Mouse (Mus musculus) lung, embryonic 14.5 days (tissue): ENCODE data around the gene Rab11fip4. TPM values are rescaled to one million over a fixed set of nuclear protein-coding genes. Genes with fewer than 3 reads are reported as not detected.
A peak's percentile ranks its signal among the peaks of the same experiment; 100 is the strongest.
"Not testable (repeated sequence)": the region's sequence is repeated elsewhere in the genome, so short reads cannot be mapped to it uniquely, and the experiment has no call there.

ENCODE experiments used
- ATAC-seq: fragments of 200-750 bp; cut with Nextera tagmentation; 2 replicates; pipeline ENCODE4 v1.8.0; 2017; ENCODE audit warnings: mild to moderate bottlenecking, moderate TSS enrichment, moderate library complexity; ENCODE audit not compliant: insufficient read depth
- DNase-seq: peaks from one replicate; pipeline ENCODE4 v3.0.0-alpha.2; 2015
- H3K27ac ChIP-seq: fragments of 300-500 bp; sonication (generic); 2 replicates; pipeline ENCODE4 v1.5.1; 2014; ENCODE audit warnings: low read depth, mild to moderate bottlenecking, moderate library complexity
- H3K27me3 ChIP-seq: fragments of 300-500 bp; sonication (generic); 2 replicates; pipeline ENCODE4 v1.6.1; 2014; ENCODE audit warnings: low read length, control low read depth; ENCODE audit not compliant: insufficient read depth
- H3K36me3 ChIP-seq: fragments of 300-500 bp; sonication (generic); 2 replicates; pipeline ENCODE4 v1.6.1; 2014; ENCODE audit warnings: control low read depth; ENCODE audit not compliant: insufficient read depth
- H3K4me1 ChIP-seq: fragments of 300-500 bp; sonication (generic); 2 replicates; pipeline ENCODE4 v1.6.1; 2014; ENCODE audit warnings: antibody characterized with exemption, control low read depth; ENCODE audit not compliant: insufficient read depth
- H3K4me2 ChIP-seq: fragments of 300-500 bp; sonication (generic); 2 replicates; pipeline ENCODE4 v1.6.1; 2014; ENCODE audit warnings: mild to moderate bottlenecking
- H3K4me3 ChIP-seq: fragments of 300-500 bp; sonication (generic); 2 replicates; pipeline ENCODE4 v1.5.1; 2014; ENCODE audit warnings: low read depth, low read length
- H3K9ac ChIP-seq: fragments of 300-500 bp; sonication (generic); 2 replicates; pipeline ENCODE4 v1.6.1; 2014
- H3K9me3 ChIP-seq: fragments of 300-500 bp; sonication (generic); 2 replicates; pipeline ENCODE4 v1.6.1; 2016; ENCODE audit warnings: low read depth, low read length, control low read depth
- CTCF ChIP-seq: IDR thresholded peaks from 2 replicates; pipeline ENCODE4 v1.5.1; 2016; ENCODE audit warnings: antibody characterized with exemption, low read depth
- WGBS: fragments of 180-500 bp; shearing (Covaris S2); extraction: QIAGEN DNeasy Blood & Tissue Kit; methylation state at CpG from one replicate; pipeline ENCODE4 v1.1.7; 2014; 5-methylcytosine and 5-hydroxymethylcytosine counted together
- polyA plus RNA-seq: library from polyadenylated mRNA; unstranded; fragments of >200 nt; fragmentation: Nextera tagmentation; extraction: Ambion mirVana; gene quantifications from 2 replicates; pipeline ENCODE4 v1.2.1, GENCODE M21; 2014

Rab11fip4 gene
- polyA plus RNA-seq, 1 experiment from 2014 or later: 2.3 TPM

- Histone ChIP-seq H3K9me3 (no peaks in the 10 kb centered on the region), H3K4me2 (no peak overlapping the region), H3K4me1 (no peaks in the 10 kb centered on the region), H3K36me3 (no peaks in the 10 kb centered on the region), H3K9ac (no peak overlapping the region), H3K27me3 (no peaks in the 10 kb centered on the region), H3K4me3 (no peak overlapping the region), H3K27ac (no peak overlapping the region)
- DNase-seq (no peak), ATAC-seq (no peak)
- TF ChIP-seq CTCF: no peak
- 84% methylated on average over 11 of the region's 11 CpGs for WGBS
Observed at GRCm38 (mm10) chr11:79685109-79685508, 94.1 kb downstream of the Rab11fip4 start.

GRCm38 (mm10) chr11:79686501-79687121, 95.6 kb downstream of the Rab11fip4 start:
- H3K4me2 ChIP-seq: no peak overlapping the region
- H3K9me3 ChIP-seq: no peaks in the 10 kb centered on the region
- H3K27ac ChIP-seq: no peak overlapping the region
- no peaks in the 10 kb centered on the region for H3K4me1 ChIP-seq
- H3K9ac ChIP-seq: no peak overlapping the region
- H3K36me3 ChIP-seq: no peaks in the 10 kb centered on the region
- H3K27me3 ChIP-seq: no peaks in the 10 kb centered on the region
- ATAC-seq (peak; percentile 81), DNase-seq (peak; percentile 97)
- 65% methylated on average over 26 of the region's 26 CpGs for WGBS
- peak; percentile 95 for TF ChIP-seq CTCF
- H3K4me3 ChIP-seq: no peak overlapping the region

GRCm38 (mm10) chr11:79689916-79690315, 98.9 kb downstream of the Rab11fip4 start:
- 75% methylated on average over 1 of the region's 1 CpGs for WGBS

GRCm38 (mm10) chr11:79691513-79691912, 100.5 kb downstream of the Rab11fip4 start:
- no peaks in the 10 kb centered on the region for H3K27me3 ChIP-seq
- 84% methylated on average over 9 of the region's 9 CpGs for WGBS
- TF ChIP-seq CTCF: no peak
- H3K27ac ChIP-seq: no peak overlapping the region
- H3K4me1 ChIP-seq: no peaks in the 10 kb centered on the region
- ATAC-seq (no peak), DNase-seq (no peak)
- H3K36me3 ChIP-seq: no peaks in the 10 kb centered on the region
- H3K4me3 ChIP-seq: no peak overlapping the region
- no peaks in the 10 kb centered on the region for H3K9me3 ChIP-seq
- H3K4me2 ChIP-seq: no peak overlapping the region
- no peak overlapping the region for H3K9ac ChIP-seq

More at GRCm38 (mm10) chr11:79689916-79690315, 98.9 kb downstream of the Rab11fip4 start:
- DNase-seq: no peak
- no peaks in the 10 kb centered on the region for H3K27me3 ChIP-seq
- H3K4me2 ChIP-seq: no peak overlapping the region
- H3K27ac ChIP-seq: no peak overlapping the region
- H3K36me3 ChIP-seq: no peaks in the 10 kb centered on the region
- peak; percentile 31 for TF ChIP-seq CTCF
- no peak overlapping the region for H3K4me3 ChIP-seq
- H3K4me1 ChIP-seq: no peaks in the 10 kb centered on the region
- H3K9me3 ChIP-seq: no peaks in the 10 kb centered on the region
- no peak for ATAC-seq
- no peak overlapping the region for H3K9ac ChIP-seq

GRCm38 (mm10) chr11:79696390-79697307, 105.6 kb downstream of the Rab11fip4 start:
- H3K4me1 ChIP-seq: no peaks in the 10 kb centered on the region
- no peak overlapping the region for H3K4me3 ChIP-seq
- no peak overlapping the region for H3K9ac ChIP-seq
- no peak for ATAC-seq
- no peak for TF ChIP-seq CTCF
- no peak overlapping the region for H3K4me2 ChIP-seq
- H3K27me3 ChIP-seq: no peaks in the 10 kb centered on the region
- no peak overlapping the region for H3K27ac ChIP-seq
- H3K36me3 ChIP-seq: peaks cover 7% of the 10 kb centered on the region; the same call in 1 of the 2 replicates
- H3K9me3 ChIP-seq: no peaks in the 10 kb centered on the region
- DNase-seq: no peak
- WGBS: 59% methylated on average over 19 of the region's 19 CpGs

GRCm38 (mm10) chr11:79698071-79698470, 107.1 kb downstream of the Rab11fip4 start:
- no peaks in the 10 kb centered on the region for H3K27me3 ChIP-seq
- no peak overlapping the region for H3K4me3 ChIP-seq
- no peak overlapping the region for H3K27ac ChIP-seq
- no peak for TF ChIP-seq CTCF
- no peaks in the 10 kb centered on the region for H3K9me3 ChIP-seq
- ATAC-seq (no peak), DNase-seq (no peak)
- H3K4me2 ChIP-seq: no peak overlapping the region
- 74% methylated on average over 5 of the region's 5 CpGs for WGBS
- H3K36me3 ChIP-seq: peaks cover 9% of the 10 kb centered on the region; the same call in 1 of the 2 replicates
- H3K9ac ChIP-seq: no peak overlapping the region
- H3K4me1 ChIP-seq: peaks cover 7% of the 10 kb centered on the region

GRCm38 (mm10) chr11:79698542-79698941, 107.5 kb downstream of the Rab11fip4 start:
- 86% methylated on average over 3 of the region's 4 CpGs for WGBS
- not testable (repeated sequence) for H3K9me3 ChIP-seq, H3K27ac ChIP-seq, H3K27me3 ChIP-seq, H3K36me3 ChIP-seq, DNase-seq, ATAC-seq, H3K4me1 ChIP-seq, H3K4me2 ChIP-seq, H3K4me3 ChIP-seq, H3K9ac ChIP-seq
